Mouse (Mus musculus) cortical plate, adult 2 months (tissue): ENCODE data around the gene Chil3. TPM values are rescaled to one million over a fixed set of nuclear protein-coding genes. Genes with fewer than 3 reads are reported as not detected.

Source experiments
- H3K27ac ChIP-seq: fragments of 200-500 bp; 2 replicates; pipeline ENCODE4 v1.5.1; 2012; ENCODE audit warnings: low read length, control low read depth, inconsistent platforms; ENCODE audit not compliant: insufficient read depth
- H3K4me1 ChIP-seq: fragments of 200-500 bp; 2 replicates; pipeline ENCODE4 v1.6.1; 2011; ENCODE audit warnings: low read length; ENCODE audit not compliant: control insufficient read depth, insufficient read depth
- H3K4me3 ChIP-seq: fragments of 200-500 bp; 2 replicates; pipeline ENCODE4 v1.5.1; 2011; ENCODE audit warnings: mild to moderate bottlenecking, low read length, control low read depth; ENCODE audit not compliant: insufficient read depth
- CTCF ChIP-seq: fragments of 200-500 bp; IDR thresholded peaks from 2 replicates; pipeline ENCODE4 v1.5.1; 2011; ENCODE audit warnings: mild to moderate bottlenecking, control low read depth, low read length; ENCODE audit not compliant: insufficient read depth; ENCODE audit errors: extremely low read depth
- POLR2A ChIP-seq: fragments of 200-500 bp; IDR thresholded peaks from 2 replicates; pipeline ENCODE4 v1.6.1; 2011; ENCODE audit warnings: mild to moderate bottlenecking, low read length, control low read depth; ENCODE audit not compliant: insufficient read depth; ENCODE audit errors: extremely low read depth
- polyA plus RNA-seq: library from polyadenylated mRNA; depleted of rRNA; stranded (reverse); fragments of >200 nt; gene quantifications from 2 replicates; pipeline ENCODE4 v1.2.3, GENCODE M21; 2012; rRNA removed

Gene Chil3
- polyA plus RNA-seq, 1 experiment, result 0.21 TPM

- no peak overlapping the region for H3K27ac ChIP-seq
- H3K4me1 ChIP-seq, result no peaks in the 10 kb centered on the region
- TF ChIP-seq POLR2A (no peak), CTCF (no peak)
- H3K4me3 ChIP-seq, result no peak overlapping the region
Observed at GRCm38 (mm10) chr3:106170522-106171053, 3.2 kb upstream of the Chil3 start.

GRCm38 (mm10) chr3:106154413-106154812, 13.0 kb downstream of the Chil3 start:
- Histone ChIP-seq H3K4me1 (no peaks in the 10 kb centered on the region), H3K4me3 (no peak overlapping the region), H3K27ac (no peak overlapping the region)
- TF ChIP-seq POLR2A (no peak), CTCF (no peak)

- no peak overlapping the region for H3K27ac ChIP-seq
- H3K4me1 ChIP-seq, result no peaks in the 10 kb centered on the region
- H3K4me3 ChIP-seq, result no peak overlapping the region
- TF ChIP-seq POLR2A, result no peak
- TF ChIP-seq CTCF, result no peak
Observed at GRCm38 (mm10) chr3:106144081-106144480, 23.3 kb downstream of the Chil3 start.

- no peak overlapping the region for H3K27ac ChIP-seq
- no peak for TF ChIP-seq POLR2A
- no peak for TF ChIP-seq CTCF
- no peaks in the 10 kb centered on the region for H3K4me1 ChIP-seq
- no peak overlapping the region for H3K4me3 ChIP-seq
Observed at GRCm38 (mm10) chr3:106131690-106132089, 35.7 kb downstream of the Chil3 start.

- no peak for TF ChIP-seq CTCF
- TF ChIP-seq POLR2A, result no peak
- H3K4me3 ChIP-seq, result no peak overlapping the region
- H3K4me1 ChIP-seq, result no peaks in the 10 kb centered on the region
- H3K27ac ChIP-seq, result no peak overlapping the region
Observed at GRCm38 (mm10) chr3:106128807-106129493, 38.4 kb downstream of the Chil3 start.

- no peaks in the 10 kb centered on the region for H3K4me1 ChIP-seq
- no peak for TF ChIP-seq POLR2A
- TF ChIP-seq CTCF, result no peak
- H3K4me3 ChIP-seq, result no peak overlapping the region
- no peak overlapping the region for H3K27ac ChIP-seq
Observed at GRCm38 (mm10) chr3:106126999-106127398, 40.4 kb downstream of the Chil3 start.

GRCm38 (mm10) chr3:106112929-106113328, 54.4 kb downstream of the Chil3 start, which contains the start of gene Chia1:
TSS of gene Chia1 (plus strand) at chr3:106113229.
- TF ChIP-seq POLR2A (no peak), CTCF (no peak)
- Histone ChIP-seq H3K27ac (no peak within 1 kb of the TSS), H3K4me3 (no peak within 1 kb of the TSS), H3K4me1 (no peaks in the 10 kb centered on the region)

Other genes with a start within 250 kb of the Chil3 start
- 1.8 and 2.0 TPM in 2 replicates for gene I830077J02Rik, start 234.9 kb downstream of the Chil3 start, polyA plus RNA-seq
- gene Wdr77, start 208.2 kb downstream of the Chil3 start, polyA plus RNA-seq, result 43.1 and 47.0 TPM in 2 replicates
- gene Atp5f1, start 207.5 kb downstream of the Chil3 start, polyA plus RNA-seq, result 303 and 309 TPM in 2 replicates
- gene Ovgp1, start 193.9 kb downstream of the Chil3 start, polyA plus RNA-seq, result 9.1 and 10.2 TPM in 2 replicates
- gene Pifo, start 152.9 kb downstream of the Chil3 start, polyA plus RNA-seq, result 0.38 and 1.5 TPM in 2 replicates
- 0.19 TPM in 2 replicates for gene Chil5, start 134.8 kb downstream of the Chil3 start, polyA plus RNA-seq
- 2.8 and 3.6 TPM in 2 replicates for gene Chia1, start 54.3 kb downstream of the Chil3 start, polyA plus RNA-seq
- not detected in 2 replicates for gene Chil4, start 51.9 kb upstream of the Chil3 start, polyA plus RNA-seq
- not detected in 2 replicates for gene Chil6, start 238.6 kb upstream of the Chil3 start, polyA plus RNA-seq